Mouse (Mus musculus): ENCODE measurements around the gene Plekhm3. TPM values are rescaled to one million over a fixed set of nuclear protein-coding genes. Genes with fewer than 3 reads are reported as not detected.

Gene Plekhm3
- total RNA-seq, 4 experiments from 2014 or later, result 37.1 to 46.7 (median 41.8) TPM

Other genes with a start within 250 kb of the Plekhm3 start
- 1 to 10 TPM in 2 of 4 experiments, under 1 TPM in 2; 0.87 to 2.5 (median 1.3) TPM for gene Fzd5, start 219.1 kb downstream of the Plekhm3 start, total RNA-seq (2022)
- under 1 TPM in 3 of 4 experiments, not detected in 1; 0.47 to 0.57 (median 0.54) TPM for gene Akr1cl, start 75.9 kb upstream of the Plekhm3 start, total RNA-seq (2022)
- not detected for gene Cryge, start 94.3 kb upstream of the Plekhm3 start, total RNA-seq (2022)
- not detected for gene Crygd, start 106.6 kb upstream of the Plekhm3 start, total RNA-seq (2022)
- not detected for gene Crygc, start 116.9 kb upstream of the Plekhm3 start, total RNA-seq (2022)
- not detected for gene Crygb, start 125.5 kb upstream of the Plekhm3 start, total RNA-seq (2022)
- gene Cryga, start 146.5 kb upstream of the Plekhm3 start, total RNA-seq (2022), result 1 to 10 TPM in 3 of 4 experiments, not detected in 1; 1.4 to 2.0 (median 1.6) TPM
- not detected for gene Gm28845, start 162.7 kb upstream of the Plekhm3 start, total RNA-seq (2022)
- gene D630023F18Rik, start 166.4 kb upstream of the Plekhm3 start, total RNA-seq (2022), result 10 to 100 TPM; 10.1 to 11.2 (median 10.7) TPM
- gene Idh1, start 229.7 kb upstream of the Plekhm3 start, total RNA-seq (2022), result 10 to 100 TPM; 46.0 to 56.9 (median 53.5) TPM
- gene Pikfyve, start 229.9 kb upstream of the Plekhm3 start, total RNA-seq (2022), result 10 to 100 TPM; 44.0 to 49.6 (median 48.1) TPM